Mouse (Mus musculus) layer of hippocampus, postnatal 36 days (tissue): ENCODE results near the gene Hoxc10. TPM values are rescaled to one million over a fixed set of nuclear protein-coding genes. Genes with fewer than 3 reads are reported as not detected.

Experiments used
- DNase-seq, 2 experiments: peaks; one replicate each; pipeline ENCODE4 v3.0.0; 2022
- total RNA-seq, 2 experiments: library from RNA; stranded (reverse); gene quantifications; 2 replicates each; pipeline ENCODE4 v1.2.3; 2021

Gene Hoxc10
- total RNA-seq, 2 experiments from 2014 or later = not detected

- DNase-seq = no peak
Observed at GRCm38 (mm10) chr15:102967511-102968397, 1.2 kb downstream of the Hoxc10 start.

GRCm38 (mm10) chr15:102969296-102969695 lies 2.7 kb downstream of the Hoxc10 start:
- no peak for DNase-seq

- no peak for DNase-seq
Observed at GRCm38 (mm10) chr15:102970740-102971139, 4.1 kb downstream of the Hoxc10 start.

GRCm38 (mm10) chr15:102972254-102972653 lies 5.7 kb downstream of the Hoxc10 start:
- no peak for DNase-seq

GRCm38 (mm10) chr15:102972753-102973152 lies 6.2 kb downstream of the Hoxc10 start:
- DNase-seq = no peak

- DNase-seq = no peak
Observed at GRCm38 (mm10) chr15:102975034-102975433, 8.4 kb downstream of the Hoxc10 start.

GRCm38 (mm10) chr15:102975688-102976111 lies 9.1 kb downstream of the Hoxc10 start:
- no peak for DNase-seq

- no peak for DNase-seq
Observed at GRCm38 (mm10) chr15:102976171-102976570, 9.6 kb downstream of the Hoxc10 start, which contains the start of gene Hoxc9. Gene Hoxc9 (plus strand): TSS chr15:102976439.

GRCm38 (mm10) chr15:102976631-102977422 lies 10.2 kb downstream of the Hoxc10 start:
- DNase-seq = no peak

- DNase-seq = no peak
Observed at GRCm38 (mm10) chr15:102977423-102977974, 10.9 kb downstream of the Hoxc10 start.

GRCm38 (mm10) chr15:102978615-102979515 lies 12.3 kb downstream of the Hoxc10 start:
- DNase-seq = no peak

- no peak for DNase-seq
Observed at GRCm38 (mm10) chr15:102979936-102980335, 13.3 kb downstream of the Hoxc10 start.

GRCm38 (mm10) chr15:102980352-102980751 lies 13.8 kb downstream of the Hoxc10 start:
- no peak for DNase-seq

GRCm38 (mm10) chr15:102980912-102981311 lies 14.3 kb downstream of the Hoxc10 start:
- DNase-seq = no peak

GRCm38 (mm10) chr15:102981379-102982288 lies 15.0 kb downstream of the Hoxc10 start:
- DNase-seq = no peak

GRCm38 (mm10) chr15:102983716-102984115 lies 17.1 kb downstream of the Hoxc10 start:
- DNase-seq = no peak

- DNase-seq = no peak
Observed at GRCm38 (mm10) chr15:102984521-102984920, 17.9 kb downstream of the Hoxc10 start.

GRCm38 (mm10) chr15:102984925-102985324 lies 18.3 kb downstream of the Hoxc10 start:
- no peak for DNase-seq

GRCm38 (mm10) chr15:102987124-102987833 lies 20.7 kb downstream of the Hoxc10 start:
- DNase-seq = peak; percentile 69 to 81

GRCm38 (mm10) chr15:102988078-102988477 lies 21.5 kb downstream of the Hoxc10 start:
- no peak for DNase-seq
